Mouse (Mus musculus): ENCODE data around the gene Lefty1. TPM values are rescaled to one million over a fixed set of nuclear protein-coding genes. Genes with fewer than 3 reads are reported as not detected.
"Not testable (repeated sequence)": the region's sequence is repeated elsewhere in the genome, so short reads cannot be mapped to it uniquely, and the experiment has no call there.

Lefty1 gene
- total RNA-seq, 2 experiments from 2014 or later, result 1.4 to 2.7 TPM

GRCm38 (mm10) chr1:180952085-180952746 is 17.4 kb downstream of the Lefty1 start:
- DNase-seq (ENCODE audit: low spot score in 2 of 2), result no peak

- DNase-seq (ENCODE audit: low spot score in 2 of 2), result no peak
Measured at GRCm38 (mm10) chr1:180952808-180953207, 18.0 kb downstream of the Lefty1 start.

- no peak for DNase-seq (ENCODE audit: low spot score in 2 of 2)
Measured at GRCm38 (mm10) chr1:180956401-180956800, 21.6 kb downstream of the Lefty1 start.

- DNase-seq (ENCODE audit: low spot score in 2 of 2), result no peak
Measured at GRCm38 (mm10) chr1:180956973-180957381, 22.2 kb downstream of the Lefty1 start.

- DNase-seq (ENCODE audit: low spot score in 2 of 2), result no peak
Measured at GRCm38 (mm10) chr1:180957989-180958388, 23.2 kb downstream of the Lefty1 start.

GRCm38 (mm10) chr1:180958797-180959196 is 24.0 kb downstream of the Lefty1 start:
- DNase-seq (ENCODE audit: low spot score in 2 of 2), result no peak

- no peak for DNase-seq (ENCODE audit: low spot score in 2 of 2)
Measured at GRCm38 (mm10) chr1:180965786-180966185, 31.0 kb downstream of the Lefty1 start.

- DNase-seq (ENCODE audit: low spot score in 2 of 2), result no peak
Measured at GRCm38 (mm10) chr1:180966542-180966941, 31.7 kb downstream of the Lefty1 start.

- no peak for DNase-seq (ENCODE audit: low spot score in 2 of 2)
Measured at GRCm38 (mm10) chr1:180967261-180967660, 32.4 kb downstream of the Lefty1 start.

- DNase-seq (ENCODE audit: low spot score in 2 of 2), result no peak
Measured at GRCm38 (mm10) chr1:180972941-180973340, 38.1 kb downstream of the Lefty1 start.

GRCm38 (mm10) chr1:180974126-180974746 is 39.4 kb downstream of the Lefty1 start:
- DNase-seq (ENCODE audit: low spot score in 2 of 2), result no peak

- no peak for DNase-seq (ENCODE audit: low spot score in 2 of 2)
Measured at GRCm38 (mm10) chr1:180976110-180976679, 41.4 kb downstream of the Lefty1 start.

- no peak for DNase-seq (ENCODE audit: low spot score in 2 of 2)
Measured at GRCm38 (mm10) chr1:180979484-180980251, 44.8 kb downstream of the Lefty1 start.

GRCm38 (mm10) chr1:180980464-180980863 is 45.6 kb downstream of the Lefty1 start:
- DNase-seq (ENCODE audit: low spot score in 2 of 2), result no peak

- DNase-seq (ENCODE audit: low spot score in 2 of 2), result not testable (repeated sequence)
Measured at GRCm38 (mm10) chr1:180981298-180982046, 46.6 kb downstream of the Lefty1 start.

GRCm38 (mm10) chr1:180986701-180987100 is 51.9 kb downstream of the Lefty1 start:
- no peak for DNase-seq (ENCODE audit: low spot score in 2 of 2)

- peak; percentile 51 to 54 for DNase-seq (ENCODE audit: low spot score in 2 of 2)
Measured at GRCm38 (mm10) chr1:180987759-180988158, 52.9 kb downstream of the Lefty1 start.

Data from adrenal gland, postnatal 4 days (tissue).